Mouse (Mus musculus): ENCODE data around the gene Rps11.
A peak's percentile ranks its signal among the peaks of the same experiment; 100 is the strongest.
"Not testable (repeated sequence)": the region's sequence is repeated elsewhere in the genome, so short reads cannot be mapped to it uniquely, and the experiment has no call there.

Rps11 gene

DNA sequence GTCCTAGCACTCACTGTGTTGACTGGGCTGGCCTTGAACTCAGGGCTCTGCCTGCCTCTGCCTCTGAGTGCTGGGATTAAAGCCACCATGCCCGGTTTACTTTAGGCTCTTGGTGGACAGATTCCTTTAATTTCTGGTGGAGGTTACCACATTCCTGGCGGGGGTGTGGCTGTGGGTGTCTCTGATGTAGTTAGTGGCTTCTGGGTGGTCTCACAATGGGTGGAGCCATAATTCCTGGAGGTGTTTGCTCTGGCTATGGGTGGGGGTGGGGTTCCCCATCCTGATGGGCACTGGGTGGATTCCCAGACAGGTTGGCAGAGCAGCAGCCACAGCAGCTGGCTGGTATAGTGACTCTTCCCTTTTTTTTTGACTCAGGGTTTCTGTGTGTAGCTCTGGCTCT, 12.3 kb downstream of the Rps11 start:
- DNase-seq (ENCODE audit: low read depth, low spot score), result no peak

DNA sequence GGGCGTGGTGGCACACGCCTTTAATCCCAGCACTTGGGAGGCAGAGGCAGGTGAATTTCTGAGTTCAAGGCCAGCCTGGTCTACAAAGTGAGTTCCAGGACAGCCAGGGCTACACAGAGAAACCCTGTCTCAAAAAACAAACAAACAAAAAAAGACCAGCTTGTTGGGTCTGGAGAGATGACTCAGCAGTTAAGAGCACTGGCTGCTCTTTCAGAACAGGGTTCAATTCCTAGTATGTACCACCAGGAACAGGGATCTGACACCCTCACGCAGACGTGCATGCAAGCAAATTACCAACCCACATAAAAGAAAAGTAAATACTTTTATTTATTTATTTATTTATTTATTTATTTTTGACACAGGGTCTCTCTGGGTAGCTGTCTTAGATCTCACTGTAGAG, 14.2 kb downstream of the Rps11 start:
- DNase-seq (ENCODE audit: low read depth, low spot score), result not testable (repeated sequence)

DNA sequence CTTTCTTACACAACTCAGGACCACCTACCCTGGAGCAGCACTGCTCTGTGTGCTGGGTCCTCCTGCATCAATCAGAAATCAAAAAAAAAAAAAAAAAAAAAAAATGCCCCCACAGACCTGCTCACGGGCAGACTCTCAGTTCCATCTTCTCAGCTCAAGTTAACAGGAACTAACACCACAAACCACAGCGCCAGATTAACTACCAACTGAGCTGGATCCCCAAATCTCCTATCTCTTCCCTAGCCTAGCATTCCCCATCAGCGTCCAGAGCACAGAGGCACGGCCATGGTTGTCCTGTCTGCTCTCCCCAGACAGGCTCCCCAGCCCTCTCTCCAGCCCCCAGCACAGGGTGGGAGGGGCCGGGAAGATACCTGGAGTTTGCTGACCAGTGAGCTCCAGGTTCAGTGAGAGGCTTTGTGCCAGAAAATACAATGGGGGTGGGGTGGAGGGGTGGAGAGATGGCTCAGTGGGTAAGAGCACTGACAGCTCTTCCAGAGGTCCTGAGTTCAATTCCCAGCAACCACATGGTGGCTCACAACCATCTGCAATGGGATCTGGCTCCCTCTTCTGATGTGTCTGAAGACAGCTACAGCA, 17.1 kb downstream of the Rps11 start:
- no peak for DNase-seq (ENCODE audit: low read depth, low spot score)

DNA sequence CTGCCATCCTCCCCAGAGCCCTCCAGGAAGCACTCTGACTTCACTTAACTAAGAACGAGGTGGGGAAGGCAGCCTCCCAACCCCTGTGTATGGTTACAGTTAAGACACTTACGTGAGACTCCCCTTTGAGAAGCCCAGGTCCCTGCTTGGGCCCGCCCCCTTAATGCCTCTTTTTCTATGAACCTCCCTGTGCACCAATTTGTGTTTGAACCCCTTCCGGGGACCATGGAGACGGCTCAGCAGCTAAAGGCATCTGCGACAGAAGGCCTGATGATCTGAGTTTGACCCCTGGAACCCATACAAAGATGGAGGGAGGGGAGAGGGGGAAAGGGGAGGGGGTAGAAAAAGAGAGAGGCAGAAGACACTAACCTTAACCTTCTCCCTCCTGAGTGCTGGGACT, 17.8 kb downstream of the Rps11 start:
- DNase-seq (ENCODE audit: low read depth, low spot score), result no peak

DNA sequence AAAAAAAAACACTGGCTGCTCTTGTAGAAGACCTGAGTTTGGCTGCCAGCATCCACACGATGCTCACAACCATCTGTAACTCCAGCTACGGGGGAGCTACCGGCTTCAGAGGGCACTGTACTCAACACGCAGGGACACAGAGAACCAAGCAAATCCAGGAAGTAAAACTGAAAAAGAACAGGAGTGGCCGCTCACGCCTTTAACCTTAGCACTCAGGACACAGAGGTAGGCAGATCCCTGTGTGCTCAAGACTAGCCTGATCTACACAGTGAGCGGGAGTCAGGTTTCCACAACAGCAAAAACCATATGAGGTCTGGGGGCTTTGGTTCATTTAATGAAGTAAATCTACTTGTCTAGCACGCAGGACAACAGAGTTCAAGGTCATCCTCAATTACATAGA, 18.7 kb downstream of the Rps11 start:
- no peak for DNase-seq (ENCODE audit: low read depth, low spot score)

DNA sequence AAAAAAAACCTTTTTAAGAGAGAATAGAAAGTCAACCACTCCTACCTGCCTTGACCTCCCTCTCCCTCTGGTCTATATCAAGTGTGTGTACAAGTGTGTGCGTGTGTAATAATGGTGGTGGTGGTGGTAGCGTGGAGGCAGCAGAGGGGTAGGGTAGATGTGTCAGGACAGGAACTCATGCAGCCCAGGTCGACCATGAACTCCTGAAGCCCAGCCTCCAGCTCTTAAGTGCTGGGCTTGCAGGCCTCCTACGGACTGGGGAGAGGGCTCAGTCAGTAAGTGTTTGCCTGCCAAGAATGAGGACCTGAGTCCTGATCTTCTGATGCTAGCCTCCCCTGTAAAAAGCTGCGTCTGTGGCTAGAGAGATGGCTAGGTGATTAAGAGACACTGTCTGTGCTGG, 19.3 kb downstream of the Rps11 start:
- DNase-seq (ENCODE audit: low read depth, low spot score), result no peak

DNA sequence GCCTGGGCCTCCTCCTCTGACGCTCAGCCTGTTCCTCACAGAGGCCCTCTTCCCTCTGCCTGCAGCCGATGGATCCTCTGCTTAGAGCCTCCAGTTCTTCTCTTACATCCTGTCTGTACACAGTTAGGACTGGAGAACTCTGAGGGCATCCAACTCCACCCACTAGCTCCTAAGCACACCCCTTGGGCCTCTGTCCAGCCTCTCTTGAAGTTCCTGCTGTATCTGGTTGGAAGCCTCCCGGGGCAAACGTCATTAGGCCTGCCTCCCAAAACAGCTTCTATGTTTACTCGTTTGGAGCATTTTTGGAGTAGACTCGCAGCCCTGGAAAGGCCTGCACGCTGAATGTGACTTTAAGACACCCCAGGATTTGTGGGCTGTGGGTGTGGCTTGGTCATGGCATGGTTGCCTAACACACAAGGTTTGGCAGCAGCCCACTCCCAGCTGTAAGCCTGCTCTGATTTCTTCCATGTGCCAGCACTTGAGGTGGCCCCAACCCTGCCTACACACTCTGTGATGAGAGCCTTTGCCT, 20.5 kb downstream of the Rps11 start, which contains the start of gene Fcgrt:
Gene Fcgrt (minus strand): TSS at position 200 of the 529 bp plus-strand sequence.
- peak; percentile 83 for DNase-seq (ENCODE audit: low read depth, low spot score)

DNA sequence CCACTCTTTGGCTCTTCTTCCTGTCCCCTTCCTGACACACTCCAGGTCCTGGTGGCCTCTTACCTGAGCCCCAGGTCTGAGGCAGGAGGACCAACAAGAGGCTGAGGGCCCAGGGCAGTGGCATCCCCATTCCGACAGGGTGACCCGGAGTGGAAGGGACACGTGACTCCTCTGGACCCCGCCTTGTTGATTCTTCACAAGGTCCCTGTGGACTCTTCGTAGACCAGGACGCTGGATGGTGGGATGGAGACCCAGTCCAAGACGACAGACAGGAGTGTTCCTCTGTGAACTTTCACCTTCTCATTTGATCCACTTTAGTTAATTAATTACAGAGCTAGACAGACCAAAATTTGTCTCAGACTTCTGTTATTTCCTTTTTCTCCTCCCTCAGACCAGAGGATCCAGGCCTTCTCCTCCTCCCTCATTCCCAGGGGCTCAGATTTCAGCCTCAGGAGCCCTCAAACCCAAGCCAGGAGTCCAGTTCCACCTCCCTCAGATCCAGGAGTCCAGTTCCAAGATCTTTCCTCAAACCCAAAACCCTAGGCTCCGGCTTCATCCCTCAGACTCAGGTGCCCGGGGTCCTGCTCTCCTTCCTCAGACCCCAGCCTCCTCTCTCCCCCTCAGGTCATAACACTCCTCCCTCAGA, 21.2 kb downstream of the Rps11 start:
- DNase-seq (ENCODE audit: low read depth, low spot score), result no peak

DNA sequence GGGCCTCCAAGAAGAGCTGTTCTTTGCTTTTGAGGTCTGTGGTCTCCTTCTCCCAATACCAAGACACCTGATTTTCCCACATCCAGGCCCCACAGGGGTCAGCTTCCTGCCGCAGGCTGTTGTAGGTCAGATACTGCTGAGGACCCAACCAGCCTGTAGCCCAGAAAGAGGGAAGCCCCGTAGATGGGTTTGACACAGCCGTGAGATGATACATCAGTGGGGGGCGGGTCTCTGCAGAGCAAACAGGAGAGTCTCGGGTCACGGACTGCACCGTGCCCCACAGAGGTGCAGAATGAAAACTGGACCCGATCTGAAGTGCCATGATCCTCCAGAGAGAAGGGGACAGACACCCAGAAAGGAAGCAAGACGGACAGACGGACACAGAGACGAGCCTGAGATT, 21.8 kb downstream of the Rps11 start:
- no peak for DNase-seq (ENCODE audit: low read depth, low spot score)

DNA sequence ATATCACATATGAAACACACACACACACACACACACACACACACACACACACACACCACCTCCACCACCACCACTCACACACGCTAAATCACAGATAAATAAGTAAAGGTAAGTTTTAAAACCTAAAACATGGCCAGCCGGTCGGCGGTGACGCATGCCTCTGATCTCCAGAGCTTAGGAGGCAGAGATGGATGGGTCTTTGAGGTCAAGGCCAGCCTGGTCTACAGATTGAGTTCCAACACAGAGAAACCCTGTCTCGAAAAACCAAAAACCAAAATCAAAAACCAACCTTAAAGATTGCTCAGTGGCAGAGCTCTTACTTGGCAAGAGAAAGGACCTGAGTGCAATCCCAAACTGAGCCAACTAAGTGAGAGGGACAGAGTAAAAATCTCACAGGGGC, 24.2 kb downstream of the Rps11 start:
- DNase-seq (ENCODE audit: low read depth, low spot score), result no peak

DNA sequence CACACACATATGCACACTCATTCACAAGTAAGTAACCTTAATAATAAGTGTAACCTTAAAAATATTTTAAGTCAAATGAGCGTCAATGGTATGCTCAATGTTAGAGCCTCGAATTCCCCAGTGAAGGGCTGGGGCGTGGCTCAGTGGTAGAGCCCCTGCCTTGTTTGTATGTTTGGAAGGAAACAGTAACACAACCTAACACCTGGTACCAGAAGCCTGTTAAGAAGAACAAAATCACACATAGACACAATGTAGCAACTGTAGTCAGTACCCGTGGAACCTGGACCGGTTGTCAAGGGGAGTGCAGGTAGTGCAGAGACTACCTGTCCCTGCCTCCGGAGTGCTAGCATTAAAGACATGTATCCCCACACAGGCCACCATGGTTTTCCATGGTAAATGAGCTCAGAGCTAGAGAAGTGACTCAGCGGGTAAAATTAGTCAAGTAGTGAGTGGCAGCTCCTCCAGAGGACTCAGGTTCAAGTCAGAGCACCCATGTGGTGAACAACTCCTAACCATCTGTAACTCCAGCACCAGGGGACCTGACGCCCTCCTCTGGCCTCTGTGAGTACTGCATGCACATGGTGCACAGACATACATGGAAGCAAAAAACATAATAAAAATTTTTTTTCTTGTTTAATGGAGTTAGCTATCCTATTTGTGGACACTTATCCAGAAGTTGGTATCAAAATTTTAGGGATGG, 25.5 kb downstream of the Rps11 start:
- no peak for DNase-seq (ENCODE audit: low read depth, low spot score)

DNA sequence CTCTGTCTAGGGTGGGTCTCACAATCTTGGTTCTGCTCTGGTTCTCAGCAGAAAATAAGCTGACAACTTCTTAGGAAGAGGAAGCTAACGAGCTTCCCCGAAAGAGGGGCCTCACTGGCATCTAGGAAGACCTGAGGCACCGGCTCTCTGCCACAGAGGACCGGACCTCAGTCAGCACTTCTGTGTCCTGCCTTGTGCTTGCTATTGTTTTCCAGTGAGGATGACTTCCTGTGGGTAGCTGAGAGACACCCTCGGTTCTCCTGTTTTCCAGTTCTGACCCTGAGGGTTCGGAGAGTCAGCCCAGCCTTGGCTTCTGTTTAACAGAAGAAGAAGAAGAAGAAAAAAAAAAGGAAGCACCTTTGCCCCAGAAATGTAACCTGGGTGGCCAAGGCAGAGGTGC, 26.8 kb downstream of the Rps11 start:
- no peak for DNase-seq (ENCODE audit: low read depth, low spot score)

DNA sequence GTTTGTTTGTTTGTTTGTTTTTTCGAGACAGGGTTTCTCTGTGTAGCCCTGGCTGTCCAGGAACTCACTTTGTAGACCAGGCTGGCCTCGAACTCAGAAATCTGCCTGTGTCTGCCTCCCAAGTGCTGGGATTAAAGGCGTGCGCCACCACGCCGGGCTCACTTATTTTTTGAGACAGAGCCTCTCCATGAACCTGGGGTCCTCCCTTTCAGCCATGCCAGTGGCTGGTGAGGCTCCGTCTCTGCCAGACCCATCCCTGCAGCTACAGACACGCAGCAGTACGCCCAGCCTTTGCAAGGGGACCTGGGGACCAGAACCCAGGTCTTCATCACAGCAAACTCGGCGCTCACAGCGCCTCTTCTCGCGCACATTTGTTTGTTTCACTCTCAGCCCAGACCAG, 28.3 kb downstream of the Rps11 start:
- not testable (repeated sequence) for DNase-seq (ENCODE audit: low read depth, low spot score)

DNA sequence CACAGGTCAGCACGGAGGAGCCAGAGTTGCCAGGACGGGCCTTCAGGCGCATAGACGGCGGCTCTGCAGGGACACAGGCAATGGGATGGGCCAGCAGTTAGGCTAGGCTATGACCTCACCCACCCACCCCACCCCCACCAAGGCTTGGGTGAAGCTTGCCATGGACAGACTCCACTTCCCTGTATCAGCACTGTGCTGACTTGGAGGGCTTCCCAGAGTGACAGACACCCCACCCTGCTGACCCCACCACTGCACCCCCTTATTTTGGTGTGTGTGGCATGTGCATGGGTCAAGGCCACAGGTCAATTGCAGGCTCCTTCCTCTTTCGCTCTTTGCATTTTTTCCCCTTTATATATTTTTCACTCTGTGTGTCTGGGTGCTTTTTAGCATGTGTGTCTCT, 28.9 kb downstream of the Rps11 start:
- DNase-seq (ENCODE audit: low read depth, low spot score), result no peak

DNA sequence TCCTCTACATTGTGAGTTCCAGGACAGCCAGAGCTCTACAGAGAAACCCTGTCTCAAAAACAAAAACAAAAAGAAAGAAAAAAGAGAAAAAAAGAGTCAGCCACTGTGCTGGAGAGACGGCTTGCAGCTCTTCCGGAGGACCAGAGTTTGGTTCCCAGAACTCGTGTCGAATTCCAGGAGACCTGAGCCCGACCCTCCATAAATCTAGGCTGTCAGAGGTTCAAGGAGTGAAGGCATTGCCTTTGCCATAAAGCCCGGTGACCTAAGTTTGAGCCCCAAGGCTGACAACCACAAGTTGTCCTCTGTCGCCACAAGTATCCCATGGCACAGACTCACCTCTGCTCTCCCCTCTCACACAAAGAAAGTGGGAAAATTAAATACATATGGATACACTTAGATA, 30.1 kb downstream of the Rps11 start:
- no peak for DNase-seq (ENCODE audit: low read depth, low spot score)

DNA sequence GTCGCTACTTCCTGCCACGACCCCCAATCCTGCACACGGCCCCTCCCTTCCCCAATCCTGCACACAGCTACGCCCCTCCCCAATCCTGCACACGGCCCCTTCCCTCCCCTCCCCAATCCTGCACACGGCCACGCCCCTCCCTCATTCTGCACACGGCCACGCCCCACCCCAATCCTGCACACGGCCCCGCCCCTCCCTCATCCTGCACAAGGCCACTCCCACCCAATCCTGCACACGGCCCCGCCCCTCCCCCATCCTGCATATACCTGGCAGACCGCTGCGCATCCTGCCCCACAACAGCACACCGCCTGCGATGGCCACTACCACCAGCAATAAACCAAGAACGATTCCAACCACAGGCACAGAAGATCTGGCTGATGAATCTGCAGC, 30.7 kb downstream of the Rps11 start:
- no peak for DNase-seq (ENCODE audit: low read depth, low spot score)

DNA sequence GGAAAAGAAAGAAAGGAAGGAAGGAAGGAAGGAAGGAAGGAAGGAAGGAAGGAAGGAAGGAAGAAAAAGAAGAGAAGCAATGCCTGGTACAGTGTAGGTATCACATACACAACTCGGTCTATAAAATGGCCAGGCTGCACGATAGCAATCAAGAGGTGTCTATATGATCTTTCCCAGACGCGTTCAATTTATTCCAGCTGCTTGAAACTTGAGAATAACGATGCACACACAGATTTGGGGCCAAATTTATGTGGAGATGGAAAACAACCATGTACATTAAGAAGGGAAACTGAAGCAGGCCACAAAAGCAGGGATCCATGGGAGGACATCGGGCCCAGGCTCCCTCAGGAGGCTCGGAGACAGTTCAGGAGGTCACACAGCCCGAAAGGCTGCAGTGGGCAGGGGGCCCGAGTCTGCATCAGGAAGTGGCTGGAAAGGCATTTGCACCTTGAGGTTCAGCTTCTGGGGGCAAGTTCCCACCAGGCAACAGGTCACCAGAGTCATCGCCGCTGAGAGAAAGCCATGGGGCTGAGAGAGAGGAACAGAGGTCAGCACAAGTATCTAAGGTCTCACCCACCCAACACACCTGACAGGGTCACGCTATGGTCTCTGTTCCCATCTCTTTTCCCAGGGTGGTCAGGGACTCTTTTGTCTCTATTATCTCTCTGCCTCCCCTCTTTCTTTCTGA, 31.3 kb downstream of the Rps11 start:
- no peak for DNase-seq (ENCODE audit: low read depth, low spot score)

DNA sequence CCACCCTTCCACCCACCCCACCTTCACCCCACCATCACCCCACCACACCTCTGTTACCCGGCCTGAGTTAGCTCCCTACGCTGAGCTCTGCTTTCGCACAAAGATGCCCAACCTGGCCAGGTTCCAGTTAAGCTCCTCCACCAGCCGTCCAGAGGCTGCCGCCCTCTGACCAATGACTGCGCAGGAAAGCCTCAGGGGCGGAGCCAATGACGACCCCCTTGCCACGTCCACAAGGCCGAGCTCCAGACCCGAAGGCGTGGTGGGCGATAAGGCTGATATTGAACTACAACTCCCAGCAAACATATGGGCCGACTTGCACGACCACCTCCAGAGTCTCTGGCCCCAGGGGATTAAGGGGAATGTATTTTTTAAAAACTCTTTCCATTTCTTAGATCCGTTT, 32.2 kb downstream of the Rps11 start, which contains the start of gene Rcn3:
Gene Rcn3 (minus strand): TSS at position 174 of the 400 bp plus-strand sequence.
- DNase-seq (ENCODE audit: low read depth, low spot score), result peak; percentile 37

DNA sequence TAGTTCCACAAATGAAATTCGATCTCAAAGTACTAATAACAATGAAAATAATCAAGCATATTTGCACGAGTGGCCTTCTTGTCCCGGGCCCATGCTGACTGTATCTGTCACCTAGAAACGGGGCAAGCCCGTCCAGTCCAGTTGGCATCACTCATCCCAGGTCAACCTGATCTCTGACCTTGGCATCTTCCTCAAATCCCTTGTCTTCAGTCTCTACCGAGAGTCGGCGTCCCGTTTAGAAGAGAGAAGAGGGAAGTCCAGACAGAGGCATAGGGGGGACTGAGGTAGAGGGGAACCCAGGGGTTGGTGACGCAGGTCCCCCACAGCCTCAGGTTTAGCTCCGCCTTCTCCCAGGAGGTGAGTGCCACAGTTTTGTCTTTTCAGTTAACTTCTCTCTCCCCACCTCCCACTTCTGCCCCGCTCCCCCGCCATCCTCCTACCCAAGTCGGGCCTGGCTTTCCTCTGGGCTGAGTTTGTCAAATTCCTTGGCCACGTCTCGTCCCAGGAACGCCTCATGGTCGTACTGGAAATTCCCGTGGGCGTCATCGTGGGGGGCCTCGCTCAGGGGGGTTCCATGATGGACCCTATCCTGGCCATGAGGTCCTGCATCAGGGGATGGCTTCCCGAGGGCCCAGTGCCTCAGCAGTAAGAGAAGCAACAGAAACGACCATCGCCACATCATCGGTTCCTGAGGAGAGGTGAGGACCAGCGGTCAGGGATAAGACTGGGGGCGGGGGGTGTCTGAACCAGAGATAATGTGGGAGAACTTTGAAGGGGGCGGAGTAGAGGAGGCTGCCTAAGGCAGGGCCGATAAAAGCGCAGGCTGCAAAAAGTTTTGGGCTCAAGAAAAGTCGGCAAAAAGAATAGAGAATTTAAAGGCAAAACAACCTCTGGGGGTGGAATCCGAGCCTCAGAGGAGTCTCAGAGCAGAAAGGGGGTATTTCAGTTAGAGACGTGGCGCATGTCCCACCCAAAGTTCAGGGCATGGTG, 32.9 kb downstream of the Rps11 start:
- no peak for DNase-seq (ENCODE audit: low read depth, low spot score)

DNA sequence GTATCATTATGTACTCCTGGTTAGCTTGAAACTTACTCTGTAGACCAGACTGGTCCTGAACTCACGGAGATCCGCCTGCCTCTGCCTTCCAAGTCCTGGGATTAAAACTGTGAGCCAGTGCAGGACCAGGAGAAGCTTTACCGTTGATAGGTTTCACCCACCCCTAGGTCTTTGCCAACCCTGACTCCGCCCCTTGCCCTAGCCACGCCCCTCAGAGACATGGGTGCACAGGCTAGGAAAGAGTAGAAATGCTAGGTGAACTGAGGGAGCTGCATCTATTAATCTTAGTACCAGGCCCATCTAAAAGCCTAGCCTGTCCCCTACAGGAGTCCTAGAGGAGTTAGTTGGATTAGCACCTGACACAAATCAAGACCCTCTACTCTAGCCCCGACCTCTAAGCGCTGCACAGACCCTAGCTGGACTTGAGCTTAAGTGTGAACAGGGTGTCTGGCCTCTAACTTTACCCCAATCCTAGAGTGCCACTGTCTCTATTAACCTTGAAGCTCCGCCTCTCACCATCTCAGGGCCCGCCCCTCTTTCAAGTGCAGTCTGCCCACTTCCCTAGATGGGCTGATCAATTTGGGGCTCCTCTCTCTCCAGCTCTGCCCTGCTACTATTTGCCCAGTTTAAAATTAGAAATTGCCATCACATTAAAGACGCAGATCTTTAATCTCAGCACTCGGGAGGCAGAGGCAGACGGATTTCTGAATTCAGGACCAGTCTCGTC, 33.8 kb downstream of the Rps11 start:
- no peak for DNase-seq (ENCODE audit: low read depth, low spot score)
